Mouse (Mus musculus) CH12F3 (cell line): Measurements from ENCODE around the gene N4bp2l2.

ENCODE experiments used
- in situ Hi-C: fragments of 300-500 bp; cut with MboI; formaldehyde crosslinking; loops from 2 replicates; pipeline ENCODE4 v1.14.3; 2020; ENCODE audit warnings: low sequenced_read_pairs

Gene N4bp2l2

DNA sequence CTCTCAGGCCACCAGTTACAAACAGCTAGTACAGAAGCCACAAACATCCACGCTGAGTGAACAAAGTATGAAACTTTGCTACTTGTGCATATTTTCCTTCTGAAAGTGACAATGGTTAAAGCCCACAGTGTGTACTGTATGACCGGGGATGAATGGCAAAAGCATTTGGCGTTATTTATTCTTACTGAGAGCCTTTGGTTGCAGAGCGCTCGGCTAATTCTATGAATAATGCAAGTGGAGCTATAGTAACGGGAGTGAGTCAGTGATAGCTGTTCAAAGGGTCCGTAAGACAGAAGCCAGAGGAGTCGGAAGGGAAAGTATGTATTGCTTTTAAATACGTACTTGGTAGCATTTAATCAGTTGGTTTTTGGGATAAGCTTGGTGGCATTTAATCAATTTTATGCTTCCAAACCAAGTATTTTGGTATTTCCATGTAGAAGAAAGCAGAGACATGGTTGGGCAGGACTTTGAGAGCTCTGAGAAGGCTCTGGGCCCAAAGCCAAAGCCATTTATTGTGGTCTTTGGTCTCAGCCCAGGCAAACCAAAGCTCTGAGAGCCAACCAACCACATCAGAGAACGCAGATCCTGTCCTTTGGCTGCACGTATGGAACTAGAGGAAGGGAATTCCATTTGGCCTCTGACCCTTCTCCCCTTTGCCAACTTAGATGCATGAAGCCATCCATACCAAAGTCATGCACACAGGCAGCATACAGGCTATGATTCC lies 95.3 kb downstream of the N4bp2l2 start:
- in situ Hi-C loops, result no loop called here

DNA sequence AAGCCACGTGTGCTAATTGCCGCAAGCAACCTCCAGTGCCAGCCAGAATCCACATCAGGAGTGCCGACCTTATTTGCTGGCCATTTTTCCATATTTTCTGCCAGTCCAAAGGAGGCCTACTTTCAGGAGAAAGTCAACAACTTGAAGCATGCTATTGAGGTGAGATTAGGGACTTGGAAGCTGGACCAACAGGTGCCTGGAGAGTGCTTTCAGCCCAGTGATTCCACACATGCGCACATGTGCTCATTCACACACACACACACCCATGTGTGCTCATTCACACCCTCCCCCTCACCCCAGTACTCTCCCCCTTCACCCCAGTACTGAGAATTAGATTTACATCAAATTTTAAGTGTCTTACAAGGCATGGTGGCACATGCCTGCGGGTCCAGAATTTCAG lies 99.0 kb downstream of the N4bp2l2 start:
- in situ Hi-C loops, result no loop called here

DNA sequence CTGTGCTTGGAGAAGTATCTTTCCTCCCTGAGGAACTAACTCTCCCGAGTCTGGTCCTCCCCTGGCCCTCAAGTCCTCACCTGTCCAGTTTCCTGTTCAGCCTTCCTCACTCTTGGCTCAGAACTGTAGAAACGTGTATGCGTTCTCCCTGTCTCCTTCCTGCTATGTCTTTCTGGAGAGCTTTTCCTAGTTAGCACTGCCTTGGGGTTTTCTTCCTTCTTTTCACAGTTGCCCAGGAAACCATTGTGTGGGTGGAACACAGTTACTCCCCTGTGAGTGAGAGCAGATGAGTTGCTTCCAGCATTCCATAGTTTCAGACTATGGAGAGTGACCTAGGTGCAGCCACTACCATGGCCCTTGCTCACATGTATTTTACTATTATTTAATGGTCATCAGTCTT lies 99.8 kb downstream of the N4bp2l2 start:
- in situ Hi-C loops, result no loop called here

DNA sequence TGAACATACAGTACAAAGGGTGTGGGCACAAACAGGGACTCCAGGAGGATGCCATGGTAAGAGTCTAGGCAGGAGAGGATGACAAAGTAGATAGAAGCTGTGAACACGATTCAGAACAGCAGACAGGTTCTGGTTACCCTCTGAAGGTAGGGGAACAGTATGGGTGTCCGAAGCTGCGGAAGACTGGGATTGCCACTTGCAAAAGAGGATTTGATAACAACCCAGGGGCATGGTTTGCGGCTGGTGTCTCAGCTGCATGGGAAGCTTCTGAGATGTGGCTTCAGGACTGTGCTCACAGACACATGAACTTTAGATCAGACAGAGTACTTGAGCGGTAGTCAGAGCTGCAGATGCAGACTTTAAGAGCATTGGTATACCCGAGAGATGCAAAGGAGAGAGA lies 101.6 kb downstream of the N4bp2l2 start:
- in situ Hi-C loops, result no loop called here

DNA sequence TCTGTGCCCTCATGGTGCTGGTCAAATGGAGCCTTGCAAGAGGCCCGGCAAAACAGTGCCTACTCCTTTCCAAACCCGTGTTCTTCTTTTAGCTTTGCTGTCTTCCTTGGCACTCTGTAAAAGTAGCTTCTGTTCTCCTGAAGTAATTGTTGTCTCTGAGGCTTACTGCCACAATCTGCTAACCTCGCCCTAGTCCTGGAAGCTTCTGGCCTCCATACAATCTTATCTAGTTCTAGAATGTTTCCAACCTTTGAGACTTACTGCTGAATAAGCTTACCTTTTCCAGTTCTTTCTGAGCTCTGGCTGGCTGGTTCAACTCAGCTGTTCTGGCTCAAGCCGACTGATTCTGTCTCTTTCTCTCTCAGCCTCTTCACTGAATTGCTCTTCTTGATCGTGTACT lies 104.2 kb downstream of the N4bp2l2 start:
- in situ Hi-C loops, result no loop called here

DNA sequence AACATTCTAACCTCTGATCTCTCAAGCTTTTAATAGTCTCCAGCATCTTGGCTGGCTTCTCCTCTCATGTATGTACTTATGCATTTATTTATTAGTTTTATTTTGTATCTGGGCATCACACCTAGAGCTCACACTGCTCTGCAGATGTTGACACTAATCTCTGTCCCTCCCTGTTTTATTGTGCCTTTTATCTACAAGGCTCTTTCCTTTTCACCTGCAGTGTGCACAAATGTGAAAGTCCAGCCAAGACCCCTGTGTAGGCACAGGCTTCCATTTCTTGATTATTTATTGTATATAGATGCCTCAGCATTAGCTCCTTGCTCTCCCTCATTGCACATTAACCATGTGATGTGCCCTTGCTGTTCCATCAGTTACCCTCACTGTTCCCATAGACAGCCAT lies 104.6 kb downstream of the N4bp2l2 start:
- in situ Hi-C loops, result no loop called here

DNA sequence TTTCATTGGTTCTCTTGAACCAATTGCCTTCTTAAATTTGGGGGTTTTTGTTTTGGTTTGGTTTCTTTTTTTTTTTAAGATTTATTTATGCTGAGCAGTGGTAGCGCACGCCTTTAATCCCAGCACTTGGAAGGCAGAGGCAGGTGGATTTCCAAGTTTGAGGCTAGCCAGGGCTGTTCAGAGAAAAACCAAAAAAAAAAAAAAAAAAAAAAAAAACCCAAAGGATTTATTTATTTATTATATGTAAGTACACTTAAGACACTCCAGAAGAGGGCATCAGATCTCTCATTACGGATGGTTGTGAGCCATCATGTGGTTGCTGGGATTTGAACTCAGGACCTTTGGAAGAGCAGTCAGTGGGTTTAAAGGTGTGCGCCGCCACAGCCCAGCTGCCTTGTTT lies 105.1 kb downstream of the N4bp2l2 start:
- in situ Hi-C loops, result no loop called here

DNA sequence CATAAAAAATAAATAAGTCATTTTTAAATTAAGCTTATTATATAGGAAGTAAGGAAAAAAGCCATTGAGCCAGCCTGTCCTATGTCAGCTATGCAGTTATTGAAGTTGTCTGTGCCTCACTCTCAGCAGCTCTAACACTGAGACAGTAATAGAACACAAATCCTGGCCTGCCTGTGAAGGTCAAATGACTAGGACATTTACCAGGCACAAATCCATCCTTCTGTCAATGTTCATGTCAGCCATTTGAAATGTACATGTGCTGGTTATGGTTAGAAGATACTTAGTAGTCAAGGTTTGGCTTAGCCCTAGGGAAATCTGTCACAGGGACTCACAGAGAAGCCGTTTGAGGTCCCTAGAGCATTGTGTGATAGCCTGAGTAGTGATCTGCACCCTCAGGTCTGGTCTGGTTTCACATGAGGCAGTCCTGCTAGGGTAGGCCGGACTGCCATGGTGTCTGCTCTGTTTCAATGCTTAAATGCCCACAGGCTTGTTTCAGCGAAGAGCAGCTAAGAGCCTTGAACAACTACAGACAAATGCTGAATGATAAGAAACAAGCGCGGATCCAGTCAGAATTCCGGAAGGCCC lies 106.4 kb downstream of the N4bp2l2 start:
- in situ Hi-C loops, result no loop called here
